Mouse (Mus musculus) gastrocnemius, adult 2 months (tissue): Measurements from ENCODE around the gene Pcnx. TPM values are rescaled to one million over a fixed set of nuclear protein-coding genes. Genes with fewer than 3 reads are reported as not detected.

Experiments
- DNase-seq: peaks from one replicate; pipeline ENCODE4 v3.0.0; 2022
- H3K27ac ChIP-seq: fragments of 200-600 bp; 2 replicates; pipeline ENCODE4 v1.8.1; 2022; ENCODE audit warnings: mild to moderate bottlenecking
- H3K4me3 ChIP-seq: fragments of 200-600 bp; 2 replicates; pipeline ENCODE4 v1.8.1; 2022; ENCODE audit warnings: mild to moderate bottlenecking, moderate library complexity
- CTCF ChIP-seq: fragments of 200-600 bp; IDR thresholded peaks from 2 replicates; pipeline ENCODE4 v1.8.1; 2022; ENCODE audit warnings: antibody characterized with exemption, mild to moderate bottlenecking, moderate library complexity
- intact Hi-C: fragments of 180-260 bp; cut with DNase I; formaldehyde crosslinking; loops from one replicate; pipeline ENCODE4 v1.15.1; 2025
- total RNA-seq, 2 experiments: library from RNA; stranded (reverse); gene quantifications; 2 replicates each; pipeline ENCODE4 v1.2.3; 2021

Gene Pcnx
- total RNA-seq, 2 experiments from 2014 or later: 50.3 to 51.3 TPM

- intact Hi-C loops: no loop called here
- Histone ChIP-seq H3K4me3 (no peak overlapping the region), H3K27ac (no peak overlapping the region)
- peak; percentile 52 for TF ChIP-seq CTCF
- DNase-seq: peak; percentile 32
Observed at GRCm38 (mm10) chr12:81836162-81836561, 23.7 kb upstream of the Pcnx start.

- Histone ChIP-seq H3K4me3 (no peak overlapping the region), H3K27ac (no peak overlapping the region)
- intact Hi-C loops: no loop called here
- TF ChIP-seq CTCF: no peak
- DNase-seq: no peak
Observed at GRCm38 (mm10) chr12:81837463-81837862, 22.4 kb upstream of the Pcnx start.

- no peak for DNase-seq
- Histone ChIP-seq H3K27ac (no peak overlapping the region), H3K4me3 (no peak overlapping the region)
- intact Hi-C loops: no loop called here
- no peak for TF ChIP-seq CTCF
Observed at GRCm38 (mm10) chr12:81839663-81840062, 20.2 kb upstream of the Pcnx start.

- intact Hi-C loops: no loop called here
- Histone ChIP-seq H3K4me3 (no peak overlapping the region), H3K27ac (no peak overlapping the region)
- no peak for TF ChIP-seq CTCF
- no peak for DNase-seq
Observed at GRCm38 (mm10) chr12:81841046-81841445, 18.8 kb upstream of the Pcnx start.

- Histone ChIP-seq H3K27ac (peak overlapping the region; percentile 31; the same call in 1 of the 2 replicates), H3K4me3 (no peak overlapping the region)
- intact Hi-C loops: no loop called here
- TF ChIP-seq CTCF: no peak
- peak; percentile 82 for DNase-seq
Observed at GRCm38 (mm10) chr12:81843501-81843900, 16.3 kb upstream of the Pcnx start.

GRCm38 (mm10) chr12:81844572-81844971 is 15.3 kb upstream of the Pcnx start:
- intact Hi-C loops: no loop called here
- Histone ChIP-seq H3K4me3 (peak overlapping the region; percentile 61), H3K27ac (peak overlapping the region; percentile 35; the same call in 1 of the 2 replicates)
- DNase-seq: no peak
- no peak for TF ChIP-seq CTCF

- H3K4me3 ChIP-seq: peak overlapping the region; percentile 61
- no peak for TF ChIP-seq CTCF
- intact Hi-C loops: no loop called here
Observed at GRCm38 (mm10) chr12:81844981-81845380, 14.8 kb upstream of the Pcnx start.

GRCm38 (mm10) chr12:81849629-81850028 is 10.2 kb upstream of the Pcnx start:
- intact Hi-C loops: no loop called here
- no peak for DNase-seq
- no peak for TF ChIP-seq CTCF
- Histone ChIP-seq H3K4me3 (no peak overlapping the region), H3K27ac (no peak overlapping the region)

More at GRCm38 (mm10) chr12:81844981-81845380, 14.8 kb upstream of the Pcnx start:
- H3K27ac ChIP-seq: peak overlapping the region; percentile 35
- DNase-seq: peak; percentile 28

GRCm38 (mm10) chr12:81852551-81852950 is 7.3 kb upstream of the Pcnx start:
- no peak overlapping the region for H3K27ac ChIP-seq
- no peak overlapping the region for H3K4me3 ChIP-seq
- TF ChIP-seq CTCF: no peak
- DNase-seq: no peak
- intact Hi-C loops: no loop called here

GRCm38 (mm10) chr12:81852977-81853376 is 6.8 kb upstream of the Pcnx start:
- no peak for DNase-seq
- Histone ChIP-seq H3K27ac (peak overlapping the region; percentile 17; the same call in 1 of the 2 replicates), H3K4me3 (no peak overlapping the region)
- TF ChIP-seq CTCF: no peak
- intact Hi-C loops: no loop called here

GRCm38 (mm10) chr12:81853543-81853942 is 6.3 kb upstream of the Pcnx start:
- no peak overlapping the region for H3K4me3 ChIP-seq
- no peak for DNase-seq
- no peak for TF ChIP-seq CTCF
- intact Hi-C loops: no loop called here
- peak overlapping the region; percentile 17; the same call in 1 of the 2 replicates for H3K27ac ChIP-seq

- peak; percentile 53 for DNase-seq
- Histone ChIP-seq H3K4me3 (no peak overlapping the region), H3K27ac (peak overlapping the region; percentile 1; the same call in 1 of the 2 replicates)
- intact Hi-C loops: loop anchor here (5.0 kb wide), 1 partner anchor 58 kb away; no protein-coding TSS in a partner anchor
- no peak for TF ChIP-seq CTCF
Observed at GRCm38 (mm10) chr12:81855031-81855430, 4.8 kb upstream of the Pcnx start.

- H3K27ac ChIP-seq: peak overlapping the region; percentile 54
- intact Hi-C loops: loop anchor here (5.0 kb wide), 1 partner anchor 59 kb away; no protein-coding TSS in a partner anchor
- peak; percentile 29 for DNase-seq
- H3K4me3 ChIP-seq: no peak overlapping the region
- TF ChIP-seq CTCF: no peak
Observed at GRCm38 (mm10) chr12:81856696-81857095, 3.1 kb upstream of the Pcnx start.

- H3K27ac ChIP-seq: peak overlapping the region; percentile 54
- TF ChIP-seq CTCF: no peak
- intact Hi-C loops: loop anchor here (5.0 kb wide), 1 partner anchor 60 kb away; no protein-coding TSS in a partner anchor
- peak; percentile 57 for DNase-seq
- H3K4me3 ChIP-seq: no peak overlapping the region
Observed at GRCm38 (mm10) chr12:81857251-81857650, 2.6 kb upstream of the Pcnx start.
